Mouse (Mus musculus): Measurements from ENCODE around the gene Dpm3. TPM values are rescaled to one million over a fixed set of nuclear protein-coding genes. Genes with fewer than 3 reads are reported as not detected.
A peak's percentile ranks its signal among the peaks of the same experiment; 100 is the strongest.

The Dpm3 gene
- polyA plus RNA-seq, 1 experiment from 2014 or later = 77.5 TPM

- Histone ChIP-seq H3K9me3 (no peaks in the 10 kb centered on the region), H3K4me1 (peaks cover 42% of the 10 kb centered on the region), H3K9ac (peak overlapping the region; percentile 86), H3K36me3 (no peaks in the 10 kb centered on the region), H3K27me3 (replicated peaks) (peaks cover 17% of the 10 kb centered on the region; the same call in 1 of the 2 replicates), H3K4me2 (peak overlapping the region; percentile 94), H3K27ac (replicated peaks) (peak overlapping the region; percentile 63; the same call in 1 of the 2 replicates), H3K4me3 (peak overlapping the region; percentile 66)
- WGBS = 11% methylated on average over 20 of the region's 20 CpGs
- ATAC-seq (ENCODE audit: extremely low read depth, insufficient number of reproducible peaks, low FRiP score, low TSS enrichment) = no peak
Observed at GRCm38 (mm10) chr3:89281579-89282290, 22.6 kb downstream of the Dpm3 start.

GRCm38 (mm10) chr3:89282291-89282643, 23.1 kb downstream of the Dpm3 start:
- H3K27ac ChIP-seq (replicated peaks) = no peak overlapping the region
- WGBS = 16% methylated on average over 4 of the region's 4 CpGs
- ATAC-seq (ENCODE audit: extremely low read depth, insufficient number of reproducible peaks, low FRiP score, low TSS enrichment) = no peak

GRCm38 (mm10) chr3:89284261-89284660, 25.1 kb downstream of the Dpm3 start:
- Histone ChIP-seq H3K36me3 (no peaks in the 10 kb centered on the region), H3K27me3 (replicated peaks) (peaks cover 17% of the 10 kb centered on the region; the same call in 1 of the 2 replicates), H3K9ac (no peak overlapping the region), H3K4me2 (no peak overlapping the region), H3K9me3 (no peaks in the 10 kb centered on the region), H3K27ac (replicated peaks) (no peak overlapping the region), H3K4me1 (peaks cover 34% of the 10 kb centered on the region), H3K4me3 (no peak overlapping the region)
- no peak for ATAC-seq (ENCODE audit: extremely low read depth, insufficient number of reproducible peaks, low FRiP score, low TSS enrichment)
- 71% methylated on average over 3 of the region's 3 CpGs for WGBS

More at GRCm38 (mm10) chr3:89282291-89282643, 23.1 kb downstream of the Dpm3 start:
- no peak overlapping the region for H3K4me2 ChIP-seq
- H3K9me3 ChIP-seq = no peaks in the 10 kb centered on the region
- no peaks in the 10 kb centered on the region for H3K36me3 ChIP-seq
- no peak overlapping the region for H3K9ac ChIP-seq
- H3K4me3 ChIP-seq = no peak overlapping the region
- H3K27me3 ChIP-seq (replicated peaks) = peaks cover 17% of the 10 kb centered on the region; the same call in 1 of the 2 replicates
- peaks cover 37% of the 10 kb centered on the region for H3K4me1 ChIP-seq

- ATAC-seq (ENCODE audit: extremely low read depth, insufficient number of reproducible peaks, low FRiP score, low TSS enrichment) = no peak
- WGBS = 34% methylated on average over 2 of the region's 2 CpGs
- peaks cover 17% of the 10 kb centered on the region; the same call in 1 of the 2 replicates for H3K27me3 ChIP-seq (replicated peaks)
- no peak overlapping the region for H3K27ac ChIP-seq (replicated peaks)
- H3K4me2 ChIP-seq = no peak overlapping the region
- no peak overlapping the region for H3K9ac ChIP-seq
- H3K36me3 ChIP-seq = no peaks in the 10 kb centered on the region
- H3K4me1 ChIP-seq = peaks cover 25% of the 10 kb centered on the region
- no peaks in the 10 kb centered on the region for H3K9me3 ChIP-seq
- no peak overlapping the region for H3K4me3 ChIP-seq
Observed at GRCm38 (mm10) chr3:89285526-89285925, 26.4 kb downstream of the Dpm3 start.

- 55% methylated on average over 5 of the region's 5 CpGs for WGBS
- H3K9me3 ChIP-seq = no peaks in the 10 kb centered on the region
- H3K4me1 ChIP-seq = peaks cover 13% of the 10 kb centered on the region
- H3K4me2 ChIP-seq = no peak overlapping the region
- peak overlapping the region; percentile 39; the same call in 1 of the 2 replicates for H3K27ac ChIP-seq (replicated peaks)
- no peaks in the 10 kb centered on the region for H3K36me3 ChIP-seq
- no peak for ATAC-seq (ENCODE audit: extremely low read depth, insufficient number of reproducible peaks, low FRiP score, low TSS enrichment)
- peaks cover 11% of the 10 kb centered on the region; the same call in 1 of the 2 replicates for H3K27me3 ChIP-seq (replicated peaks)
- no peak overlapping the region for H3K9ac ChIP-seq
- no peak overlapping the region for H3K4me3 ChIP-seq
Observed at GRCm38 (mm10) chr3:89287286-89287685, 28.1 kb downstream of the Dpm3 start.

- ATAC-seq (ENCODE audit: extremely low read depth, insufficient number of reproducible peaks, low FRiP score, low TSS enrichment) = no peak
- H3K9ac ChIP-seq = no peak overlapping the region
- 22% methylated on average over 7 of the region's 7 CpGs for WGBS
- H3K27me3 ChIP-seq (replicated peaks) = peaks cover 11% of the 10 kb centered on the region; the same call in 1 of the 2 replicates
- peaks cover 13% of the 10 kb centered on the region for H3K4me1 ChIP-seq
- no peak overlapping the region for H3K27ac ChIP-seq (replicated peaks)
- no peak overlapping the region for H3K4me2 ChIP-seq
- no peaks in the 10 kb centered on the region for H3K9me3 ChIP-seq
- H3K4me3 ChIP-seq = no peak overlapping the region
- no peaks in the 10 kb centered on the region for H3K36me3 ChIP-seq
Observed at GRCm38 (mm10) chr3:89288503-89288928, 29.4 kb downstream of the Dpm3 start.

GRCm38 (mm10) chr3:89291874-89292273, 32.7 kb downstream of the Dpm3 start:
- Histone ChIP-seq H3K27ac (replicated peaks) (no peak overlapping the region), H3K27me3 (replicated peaks) (no peaks in the 10 kb centered on the region; the same call in 1 of the 2 replicates), H3K9me3 (no peaks in the 10 kb centered on the region), H3K9ac (no peak overlapping the region), H3K4me1 (peaks cover 13% of the 10 kb centered on the region), H3K4me2 (no peak overlapping the region), H3K4me3 (no peak overlapping the region), H3K36me3 (no peaks in the 10 kb centered on the region)
- no peak for ATAC-seq (ENCODE audit: extremely low read depth, insufficient number of reproducible peaks, low FRiP score, low TSS enrichment)
- WGBS = 40% methylated on average over 10 of the region's 10 CpGs

- H3K9ac ChIP-seq = no peak overlapping the region
- peaks cover 13% of the 10 kb centered on the region for H3K4me1 ChIP-seq
- WGBS = 71% methylated on average over 5 of the region's 5 CpGs
- no peak overlapping the region for H3K4me3 ChIP-seq
- ATAC-seq (ENCODE audit: extremely low read depth, insufficient number of reproducible peaks, low FRiP score, low TSS enrichment) = no peak
- H3K36me3 ChIP-seq = no peaks in the 10 kb centered on the region
- no peaks in the 10 kb centered on the region; the same call in 1 of the 2 replicates for H3K27me3 ChIP-seq (replicated peaks)
- no peak overlapping the region for H3K27ac ChIP-seq (replicated peaks)
- H3K9me3 ChIP-seq = no peaks in the 10 kb centered on the region
- no peak overlapping the region for H3K4me2 ChIP-seq
Observed at GRCm38 (mm10) chr3:89292303-89292702, 33.1 kb downstream of the Dpm3 start.

- Histone ChIP-seq H3K9ac (no peak overlapping the region), H3K36me3 (no peaks in the 10 kb centered on the region), H3K27ac (replicated peaks) (no peak overlapping the region), H3K4me2 (no peak overlapping the region), H3K4me1 (peaks cover 5% of the 10 kb centered on the region; the same call in 1 of the 2 replicates), H3K27me3 (replicated peaks) (no peaks in the 10 kb centered on the region), H3K4me3 (no peak overlapping the region), H3K9me3 (no peaks in the 10 kb centered on the region)
- ATAC-seq (ENCODE audit: extremely low read depth, insufficient number of reproducible peaks, low FRiP score, low TSS enrichment) = no peak
- WGBS = 84% methylated on average over 11 of the region's 11 CpGs
Observed at GRCm38 (mm10) chr3:89293247-89293918, 34.2 kb downstream of the Dpm3 start.

GRCm38 (mm10) chr3:89294195-89294594, 35.0 kb downstream of the Dpm3 start:
- Histone ChIP-seq H3K9me3 (no peaks in the 10 kb centered on the region), H3K27me3 (replicated peaks) (no peaks in the 10 kb centered on the region; the same call in 1 of the 2 replicates), H3K4me2 (no peak overlapping the region), H3K9ac (no peak overlapping the region), H3K4me3 (no peak overlapping the region), H3K27ac (replicated peaks) (no peak overlapping the region), H3K36me3 (no peaks in the 10 kb centered on the region), H3K4me1 (no peaks in the 10 kb centered on the region)
- no peak for ATAC-seq (ENCODE audit: extremely low read depth, insufficient number of reproducible peaks, low FRiP score, low TSS enrichment)
- 65% methylated on average over 5 of the region's 5 CpGs for WGBS

- H3K4me1 ChIP-seq = no peaks in the 10 kb centered on the region; the same call in 1 of the 2 replicates
- ATAC-seq (ENCODE audit: extremely low read depth, insufficient number of reproducible peaks, low FRiP score, low TSS enrichment) = no peak
- no peak overlapping the region for H3K27ac ChIP-seq (replicated peaks)
- H3K9ac ChIP-seq = no peak overlapping the region
- H3K36me3 ChIP-seq = no peaks in the 10 kb centered on the region
- no peak overlapping the region for H3K4me3 ChIP-seq
- H3K27me3 ChIP-seq (replicated peaks) = peaks cover 4% of the 10 kb centered on the region; the same call in 1 of the 2 replicates
- WGBS = 72% methylated on average over 8 of the region's 8 CpGs
- no peak overlapping the region for H3K4me2 ChIP-seq
- no peaks in the 10 kb centered on the region for H3K9me3 ChIP-seq
Observed at GRCm38 (mm10) chr3:89295685-89296230, 36.6 kb downstream of the Dpm3 start.
